Mouse (Mus musculus): ENCODE measurements around the gene Rasal3. TPM values are rescaled to one million over a fixed set of nuclear protein-coding genes. Genes with fewer than 3 reads are reported as not detected.
A peak's percentile ranks its signal among the peaks of the same experiment; 100 is the strongest.

Gene Rasal3
- total RNA-seq, 2 experiments from 2014 or later, result 3.0 TPM

DNA sequence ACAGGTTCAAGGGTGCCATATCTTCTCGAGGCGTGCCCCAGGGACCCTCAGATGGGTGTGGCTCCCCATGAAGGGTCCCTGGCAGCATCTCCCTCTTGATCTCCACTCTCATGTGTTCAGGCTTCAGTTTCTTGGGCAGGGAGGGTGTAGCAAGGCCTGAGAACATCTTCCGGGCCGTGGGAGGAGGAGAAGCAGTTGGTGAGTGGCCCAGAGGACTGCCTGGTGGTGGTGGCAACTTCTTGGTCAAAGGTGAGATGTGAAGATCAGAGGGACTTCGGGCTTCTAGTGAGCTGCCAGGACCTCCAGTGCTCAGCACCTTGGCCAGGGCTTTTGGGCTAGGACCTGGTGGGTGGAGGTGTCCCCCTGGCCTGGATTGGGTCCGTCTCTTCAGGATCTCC lies 44.4 kb downstream of the Rasal3 start:
- DNase-seq (ENCODE audit: low spot score in 2 of 2), result no peak

DNA sequence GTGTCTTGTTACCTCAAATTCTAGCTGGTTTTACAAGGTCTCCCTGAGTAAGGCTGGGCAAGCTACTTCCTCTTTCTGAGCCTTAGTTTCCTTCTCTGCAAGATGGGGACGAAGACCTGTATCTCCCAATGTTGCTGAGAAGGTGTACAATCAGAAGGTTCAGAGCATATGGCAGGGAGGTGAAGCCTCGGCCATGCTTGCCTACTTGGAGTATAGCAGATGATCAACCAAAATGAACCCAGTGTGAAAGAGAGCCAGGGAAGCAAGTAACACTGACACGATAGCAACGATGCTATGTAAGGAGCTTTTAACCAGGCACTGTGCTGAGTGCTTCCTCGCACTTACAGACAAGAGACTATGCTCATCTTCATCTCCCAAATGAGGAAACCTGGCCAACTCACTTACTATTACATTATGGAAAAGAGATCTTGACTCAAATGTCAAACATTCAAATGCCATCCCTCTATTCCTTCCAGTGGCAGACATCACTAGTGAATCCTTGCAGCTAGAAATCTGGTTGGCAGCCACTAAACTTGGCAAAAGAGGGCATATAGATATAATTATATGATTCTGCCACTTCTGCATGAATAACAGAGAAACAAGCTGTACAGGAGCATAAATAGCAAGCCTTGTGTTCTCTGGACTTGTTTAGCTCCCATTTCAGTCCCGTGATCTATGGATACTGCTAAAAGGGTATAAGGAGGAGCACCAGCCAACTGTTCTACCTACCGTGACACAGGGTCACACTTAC lies 45.0 kb downstream of the Rasal3 start:
- DNase-seq (ENCODE audit: low spot score in 2 of 2), result peak in 1 of 2 experiments; percentile 73
- intact Hi-C loops (cut with DNase I), result no loop called here

More for the DNA sequence above, 44.4 kb downstream of the Rasal3 start:
- intact Hi-C loops (cut with DNase I), result no loop called here

DNA sequence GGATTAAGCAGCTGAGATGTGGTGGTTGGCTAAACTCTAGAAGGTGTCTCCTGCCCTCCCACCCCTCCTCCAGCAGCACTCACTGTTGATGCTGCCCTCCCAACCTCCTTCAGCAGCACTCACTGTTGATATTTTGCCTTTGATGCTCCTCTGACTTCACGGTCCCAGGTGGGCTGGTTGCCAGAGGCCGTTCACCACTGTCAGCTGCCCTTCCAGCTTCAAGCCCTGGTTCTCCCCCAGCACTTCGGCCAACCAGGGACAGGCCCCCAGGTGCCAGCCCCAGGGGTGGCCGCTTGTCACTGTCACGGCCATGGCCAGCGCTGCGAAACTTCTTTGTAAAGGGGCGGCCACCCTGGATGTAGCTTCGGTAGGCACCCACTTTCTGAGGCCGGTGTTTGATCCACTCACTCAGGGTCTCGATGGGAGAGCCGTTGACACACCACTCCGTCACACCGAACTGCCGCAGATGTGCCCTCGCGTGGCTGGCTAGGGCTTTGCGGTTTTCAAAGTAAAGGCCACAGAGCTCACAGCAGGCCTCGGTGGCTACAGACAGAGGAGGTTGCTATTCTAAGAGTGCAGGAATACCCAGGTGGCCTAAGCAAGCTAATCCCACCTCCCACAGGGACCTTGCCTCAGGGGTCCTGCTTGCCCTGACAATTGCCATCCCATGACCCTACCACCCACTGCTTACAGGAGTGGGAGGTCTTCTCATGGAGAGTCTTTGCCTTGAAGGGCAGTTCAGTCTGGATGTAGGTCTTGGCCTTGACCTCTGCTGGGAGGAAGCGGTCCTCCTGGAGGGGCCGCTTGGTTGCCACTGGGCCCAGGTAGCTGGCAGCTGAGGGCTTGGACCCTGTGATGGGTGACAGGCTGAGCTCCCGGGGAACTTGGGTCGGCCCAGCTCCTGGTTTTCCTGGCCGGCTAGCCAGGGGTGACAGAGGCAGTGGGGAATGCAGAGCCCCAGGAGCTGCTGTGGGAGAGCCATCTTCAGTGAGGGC lies 46.3 kb downstream of the Rasal3 start:
- intact Hi-C loops (cut with DNase I), result no loop called here
- no peak for DNase-seq (ENCODE audit: low spot score in 2 of 2)

DNA sequence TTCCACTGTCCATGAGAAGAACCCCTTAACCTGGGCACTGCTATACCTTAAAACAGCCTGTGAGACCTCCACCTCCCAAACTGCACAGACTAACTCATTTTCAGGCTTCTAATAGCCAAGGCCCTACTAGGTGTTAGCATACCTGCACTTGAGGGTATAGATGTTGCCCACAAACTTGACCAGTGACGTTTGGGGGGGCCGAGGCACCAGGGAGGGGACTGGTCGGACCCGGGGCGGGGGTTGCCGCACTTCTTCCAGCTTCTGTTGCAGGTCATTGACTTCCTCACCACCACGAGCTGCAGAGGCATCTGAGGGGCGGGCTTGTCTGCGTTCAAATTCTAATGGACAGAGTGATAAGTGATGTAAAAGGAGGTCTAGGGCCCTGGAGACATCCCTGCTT lies 47.1 kb downstream of the Rasal3 start:
- intact Hi-C loops (cut with DNase I), result no loop called here
- DNase-seq (ENCODE audit: low spot score in 2 of 2), result no peak

DNA sequence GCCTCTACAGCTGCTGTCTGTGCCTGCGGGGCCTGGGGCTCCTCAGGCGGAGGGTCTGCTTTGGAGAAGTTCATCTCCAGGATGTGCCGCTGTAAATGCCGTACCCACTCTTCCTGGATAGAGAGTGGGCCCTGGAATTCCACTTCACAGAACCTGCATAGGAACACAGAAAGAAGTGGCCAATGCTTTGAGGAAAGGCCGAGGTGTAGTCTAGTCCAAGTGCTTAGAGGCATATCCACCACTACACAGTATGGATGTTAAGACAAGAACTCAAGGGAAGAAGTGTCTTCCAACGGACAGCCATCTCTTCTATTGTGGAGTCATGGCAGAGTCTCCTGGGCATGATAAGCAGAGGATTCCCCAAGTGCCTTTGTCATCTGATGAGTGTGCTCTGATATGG lies 48.4 kb downstream of the Rasal3 start:
- intact Hi-C loops (cut with DNase I), result no loop called here
- no peak for DNase-seq (ENCODE audit: low spot score in 2 of 2)

DNA sequence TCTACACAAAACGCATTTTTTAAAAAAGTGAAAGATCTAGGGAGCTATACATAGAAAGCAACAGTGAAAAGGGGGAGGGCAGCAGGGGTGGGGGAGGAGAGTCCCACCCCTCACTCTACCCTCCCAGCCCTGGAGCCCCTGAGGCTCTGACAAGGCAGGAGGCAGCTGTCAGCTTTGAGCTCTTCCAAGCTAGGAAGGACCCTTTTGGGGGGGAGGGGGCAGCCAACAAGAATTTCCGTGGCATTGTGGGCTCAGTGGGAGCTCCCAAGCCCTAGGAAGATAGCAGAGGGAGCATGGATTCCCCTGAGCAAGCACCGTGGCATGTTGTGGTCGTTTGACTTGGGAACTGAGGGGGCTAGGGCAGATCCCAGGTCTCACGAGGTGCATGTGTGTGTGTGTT lies 49.2 kb downstream of the Rasal3 start:
- intact Hi-C loops (cut with DNase I), result no loop called here
- no peak for DNase-seq (ENCODE audit: low spot score in 2 of 2)

DNA sequence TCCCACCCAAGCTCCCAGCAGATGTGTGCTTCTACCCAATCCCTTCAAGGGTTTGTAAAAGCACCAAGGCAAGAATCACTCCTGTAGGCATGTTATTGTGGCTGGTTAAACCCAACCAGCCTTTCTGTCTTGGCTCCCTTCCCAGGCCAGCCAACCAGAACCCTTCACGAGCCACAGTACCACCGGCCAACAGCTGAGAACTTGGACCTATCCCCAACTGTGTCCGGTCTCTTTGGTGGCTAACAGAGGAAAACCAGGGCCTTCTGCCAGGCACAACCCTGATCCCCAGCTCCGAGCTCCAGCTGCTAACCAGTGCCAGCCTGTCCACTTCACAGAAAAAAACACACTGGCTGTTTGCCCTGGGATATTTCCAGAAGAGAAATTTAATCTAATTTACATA lies 49.7 kb downstream of the Rasal3 start:
- DNase-seq (ENCODE audit: low spot score in 2 of 2), result peak; percentile 65 to 76
- intact Hi-C loops (cut with DNase I), result no loop called here

DNA sequence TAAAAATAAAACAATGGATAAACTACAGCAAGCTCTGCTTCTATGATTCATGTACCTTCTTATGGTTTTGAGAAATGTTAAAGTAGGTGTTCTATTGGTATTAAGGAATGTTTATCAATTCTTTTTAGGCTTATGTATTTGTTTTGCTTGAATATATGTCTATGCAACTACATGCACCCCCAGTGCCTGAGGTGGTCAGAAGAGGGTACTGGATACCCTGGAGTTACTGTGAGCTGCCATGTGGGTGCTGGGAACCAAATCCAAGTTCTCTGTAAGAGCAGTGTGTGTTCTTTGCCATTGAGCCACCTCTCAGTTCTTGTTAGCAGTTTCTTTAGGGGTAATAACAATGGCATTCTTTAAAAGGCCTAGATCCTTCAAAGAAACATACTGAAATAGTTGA lies 51.7 kb downstream of the Rasal3 start:
- DNase-seq (ENCODE audit: low spot score in 2 of 2), result no peak
- intact Hi-C loops (cut with DNase I), result no loop called here

DNA sequence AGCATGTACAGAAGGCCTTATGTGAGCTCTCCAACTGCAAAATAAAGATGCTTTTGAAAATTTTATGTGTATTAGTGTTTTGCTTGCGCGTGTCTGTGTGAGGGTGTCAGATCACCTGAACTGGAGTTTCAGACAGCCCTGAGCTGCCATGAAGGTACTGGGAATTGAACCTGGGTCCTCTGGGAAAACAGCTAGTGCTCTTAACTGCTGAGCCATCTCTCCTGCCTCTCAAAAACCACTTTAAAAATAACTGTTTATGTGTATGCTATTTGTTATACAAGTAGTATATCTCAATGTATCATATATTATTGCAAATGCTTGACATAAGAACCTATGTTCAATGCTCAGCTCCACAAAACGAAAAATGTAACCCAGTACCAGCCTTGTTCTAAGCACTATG lies 52.1 kb downstream of the Rasal3 start:
- intact Hi-C loops (cut with DNase I), result no loop called here
- DNase-seq (ENCODE audit: low spot score in 2 of 2), result no peak

DNA sequence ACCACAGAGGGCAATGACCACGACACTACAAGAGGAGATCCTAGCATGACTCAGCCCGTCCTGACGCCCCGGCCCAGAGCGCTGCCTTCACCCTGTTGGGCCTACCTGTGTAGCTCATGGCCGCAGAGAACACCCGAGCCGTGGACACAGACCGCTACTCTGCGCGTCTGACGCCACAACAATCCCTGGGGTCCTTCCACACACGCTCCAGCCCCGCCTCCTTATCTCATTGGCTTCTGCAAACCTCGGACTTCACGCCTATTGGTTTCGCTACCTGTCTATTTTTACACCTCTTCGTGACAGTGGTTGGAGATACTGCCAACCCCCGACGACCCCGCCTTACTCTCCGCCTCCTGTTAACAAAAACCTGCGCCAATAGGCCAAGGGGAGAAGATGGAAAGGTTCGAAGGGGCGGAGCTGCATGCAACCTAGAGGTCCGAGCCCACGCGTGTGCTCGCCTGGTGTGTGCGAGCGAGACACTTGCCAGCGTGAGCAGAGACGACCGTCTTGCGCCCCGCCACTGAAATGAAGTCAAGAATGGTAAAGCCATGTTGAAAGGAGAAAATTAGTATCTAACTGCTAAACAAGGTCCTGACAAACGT lies 52.9 kb downstream of the Rasal3 start, which contains the start of gene Akap8l:
Gene Akap8l (minus strand): TSS at position 226 of the 602 bp plus-strand sequence.
- DNase-seq (ENCODE audit: low spot score in 2 of 2), result peak; percentile 98 to 99
- intact Hi-C loops (cut with DNase I), result no loop called here

DNA sequence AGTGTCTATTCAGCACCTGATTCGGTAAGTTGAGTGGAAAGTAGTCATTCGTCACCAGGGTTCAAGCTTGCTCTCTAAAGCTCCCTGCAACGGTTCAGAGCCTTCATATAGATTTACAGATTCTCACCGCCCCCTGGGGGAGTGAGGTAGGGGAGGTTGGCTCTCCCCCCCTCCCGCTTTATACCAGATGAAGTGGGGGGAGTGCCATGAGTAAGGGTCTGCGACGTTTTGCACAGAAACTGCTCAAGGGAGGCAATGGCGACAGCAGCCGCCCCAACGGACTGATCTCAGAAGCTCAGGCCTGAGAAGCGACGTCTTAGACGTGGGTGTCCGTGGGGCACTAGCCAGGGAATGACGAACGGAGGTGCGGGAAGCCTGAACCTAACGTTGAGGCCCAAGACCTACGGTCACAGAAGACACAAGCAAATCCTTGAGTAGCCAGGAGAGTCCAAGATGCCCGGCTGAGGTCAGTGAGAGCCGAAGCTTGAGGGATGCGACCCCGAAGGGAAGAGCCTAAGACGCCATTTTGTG lies 53.5 kb downstream of the Rasal3 start:
- intact Hi-C loops (cut with DNase I), result loop anchor here (5.0 kb wide), 2 partner anchors 37 to 82 kb away; partner anchors contain the start of gene Wiz
- DNase-seq (ENCODE audit: low spot score in 2 of 2), result peak in 1 of 2 experiments; percentile 57

DNA sequence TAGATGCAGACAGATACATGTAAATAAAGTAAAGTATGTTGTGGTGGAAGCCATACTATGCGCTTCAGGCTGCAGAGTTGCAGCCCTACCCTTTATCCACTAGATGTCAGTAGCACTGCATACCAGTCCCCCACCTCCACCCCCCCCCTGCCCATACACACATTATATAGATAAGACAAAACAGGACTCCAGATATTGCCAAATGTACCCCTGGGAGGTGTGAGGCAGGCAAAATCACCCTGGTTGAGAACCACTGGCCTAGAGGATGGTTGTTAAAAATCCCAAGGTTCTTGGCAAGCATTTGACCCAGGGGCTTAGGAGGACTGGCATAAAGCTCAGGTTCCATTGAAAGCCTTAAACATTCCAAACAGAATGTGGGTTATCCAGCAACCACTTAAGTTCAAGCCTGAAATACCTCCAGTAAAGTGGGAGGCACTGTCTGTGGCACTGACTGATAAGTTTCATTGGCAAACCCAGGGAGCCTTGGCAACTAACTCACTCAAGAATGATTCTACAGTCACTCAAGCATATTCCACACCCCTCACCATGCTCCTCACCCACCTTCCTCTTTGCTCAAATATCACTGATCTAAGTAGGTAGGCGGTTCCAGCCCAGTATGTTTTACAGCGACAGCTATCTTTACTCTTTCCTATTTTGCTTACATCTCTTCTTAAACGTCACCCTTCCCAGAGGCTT lies 54.2 kb downstream of the Rasal3 start:
- intact Hi-C loops (cut with DNase I), result loop anchor here (5.0 kb wide), 2 partner anchors 38 to 83 kb away; partner anchors contain the start of gene Wiz
- peak; percentile 60 to 78 for DNase-seq (ENCODE audit: low spot score in 2 of 2)

DNA sequence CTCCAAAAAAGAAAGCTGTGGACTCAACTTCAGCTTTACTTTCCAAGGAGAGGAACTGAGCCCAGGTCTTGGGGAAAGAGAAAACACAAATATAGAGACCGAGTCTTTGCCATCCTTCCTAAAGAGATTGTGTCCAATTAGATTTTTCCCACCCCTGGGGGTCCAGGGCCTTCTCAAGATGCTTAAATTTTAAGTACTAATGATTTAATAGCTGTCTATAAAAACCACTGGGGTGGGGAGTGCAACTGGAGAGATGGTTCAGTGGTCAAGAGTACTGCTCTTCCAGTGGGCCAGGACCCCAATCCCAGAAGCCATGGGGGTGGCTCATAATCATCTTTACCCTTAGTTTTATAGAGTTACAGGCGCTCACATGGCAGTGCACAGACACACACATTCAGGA lies 55.0 kb downstream of the Rasal3 start:
- DNase-seq (ENCODE audit: low spot score in 2 of 2), result no peak
- intact Hi-C loops (cut with DNase I), result loop anchor here (1.0 to 5.0 kb wide), 3 partner anchors 39 to 146 kb away; partner anchors contain the start of gene Wiz

DNA sequence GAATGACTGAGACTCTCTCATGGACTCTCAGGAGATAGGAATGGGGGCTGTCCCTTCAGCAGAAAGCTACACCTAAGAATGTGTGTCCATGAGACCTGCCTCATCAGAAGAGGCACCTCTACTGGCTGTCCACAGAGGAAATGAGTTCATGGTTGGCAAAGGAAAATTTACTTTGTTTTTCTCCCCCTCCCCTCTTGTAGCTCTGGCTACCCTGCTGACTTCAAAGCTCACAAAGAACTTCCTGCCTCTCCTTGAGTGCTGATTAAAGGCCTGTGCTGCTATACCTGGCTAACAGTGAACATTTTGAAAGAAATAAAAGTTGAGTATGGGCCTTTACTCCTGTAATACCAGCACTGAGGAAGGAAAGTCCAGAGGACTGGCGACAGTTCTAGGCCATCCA lies 62.3 kb downstream of the Rasal3 start:
- intact Hi-C loops (cut with DNase I), result no loop called here
- no peak for DNase-seq (ENCODE audit: low spot score in 2 of 2)

Small RNA genes lying within 50 kb of the gene (microRNA-seq; reads per million reads assigned to microRNA genes)
- gene Gm22201, result 0 reads per million in 2 experiments

Other genes starting within 250 kb of the Rasal3 start
- 10 to 100 TPM; 13.8 to 15.4 TPM for gene Notch3, start 236.7 kb downstream of the Rasal3 start, total RNA-seq (2021)
- gene Ephx3, start 214.0 kb downstream of the Rasal3 start, total RNA-seq (2021), result under 1 TPM; 0.26 to 0.27 TPM
- gene Brd4, start 118.9 kb downstream of the Rasal3 start, total RNA-seq (2021), result 100 to 1,000 TPM; 118 to 129 TPM
- gene Akap8, start 82.3 kb downstream of the Rasal3 start, total RNA-seq (2021), result 10 to 100 TPM; 75.3 to 84.7 TPM
- 100 to 1,000 TPM; 164 to 175 TPM for gene Akap8l, start 53.0 kb downstream of the Rasal3 start, total RNA-seq (2021)
- gene Wiz, start 14.1 kb downstream of the Rasal3 start, total RNA-seq (2021), result 10 to 100 TPM; 78.0 to 85.2 TPM
- not detected for gene Pglyrp2, start 20.6 kb upstream of the Rasal3 start, total RNA-seq (2021)
- gene Cyp4f39, start 49.1 kb upstream of the Rasal3 start, total RNA-seq (2021), result not detected
- 1 to 10 TPM; 3.7 to 3.8 TPM for gene Cyp4f17, start 102.5 kb upstream of the Rasal3 start, total RNA-seq (2021)
- gene Cyp4f16, start 133.0 kb upstream of the Rasal3 start, total RNA-seq (2021), result 1 to 10 TPM; 5.8 to 5.9 TPM
- not detected for gene Cyp4f37, start 217.7 kb upstream of the Rasal3 start, total RNA-seq (2021)

Measured in left cerebral cortex, postnatal 14 days (tissue).